Mouse (Mus musculus): ENCODE measurements around the gene Zfp59.

GRCm38 (mm10) chr7:27834131-27834530, 4.3 kb upstream of the Zfp59 start:
- no peak for TF ChIP-seq CTCF (IDR thresholded peaks at IDR 0.05; ENCODE audit: insufficient read depth, low read depth, low read length)
- TF ChIP-seq POLR2A (IDR thresholded peaks at IDR 0.05; ENCODE audit: insufficient read depth, low read depth, low read length), result no peak
